19 mouse cellular contexts compared by ENCODE assay signal in the genomic region with DNA sequence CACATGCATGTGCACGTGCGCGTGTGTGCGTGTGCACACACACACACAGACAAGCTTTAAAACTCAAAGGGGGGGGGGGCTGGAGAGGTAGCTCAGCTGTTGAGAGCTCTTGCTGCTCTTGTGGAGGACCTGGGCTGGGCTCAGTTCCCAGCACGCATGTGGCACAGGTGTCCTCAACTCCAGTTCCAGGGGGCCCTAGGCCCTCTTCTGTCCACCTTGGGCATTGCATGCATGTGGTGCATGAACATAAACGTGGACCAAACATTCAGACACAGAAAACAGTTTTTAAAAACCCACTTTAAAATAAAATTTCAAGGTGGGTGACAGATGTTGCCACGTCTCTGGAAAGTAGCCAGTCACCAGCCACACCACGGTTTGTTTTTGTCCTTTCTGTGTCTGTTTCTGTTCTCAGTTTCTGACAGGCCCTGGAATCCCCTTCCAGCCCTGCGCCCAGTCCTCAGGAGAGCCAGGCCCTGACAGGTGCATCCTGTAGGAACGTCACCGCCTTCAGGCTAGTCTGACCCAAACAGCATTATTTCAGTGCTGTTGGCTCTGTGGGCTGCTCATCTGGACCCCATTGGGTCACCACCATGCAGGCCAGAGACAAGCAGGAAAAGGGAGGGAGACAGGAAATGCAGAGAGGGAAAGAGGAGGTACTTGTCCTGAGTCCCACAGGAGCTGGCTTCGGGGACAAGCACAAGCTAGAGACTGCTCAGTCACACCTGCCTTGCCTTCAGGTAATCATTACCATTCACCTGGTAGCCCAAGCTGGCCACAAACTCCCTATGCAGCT. TPM values are rescaled to one million over a fixed set of nuclear protein-coding genes. Genes with fewer than 3 reads are reported as not detected.
A peak's percentile ranks its signal among the peaks of the same experiment; 100 is the strongest.
DNase-seq lines count a peak whose midpoint lies in the region; ATAC-seq and TF ChIP-seq lines count a peak whose summit lies in the region.
"Had no signal": no experiment of that assay in that cellular context is flagged by ENCODE, and none has a peak within 500 bp of the region (broad histone marks: within the 10 kb centered on the region; RNA-seq: fewer than 3 reads in every experiment).

No protein-coding gene starts in this region.

- TF ChIP-seq CTCF in lung, embryonic 14.5 days (IDR thresholded peaks at IDR 0.05; ENCODE audit: low read depth), result peak; percentile 30; the same call in 1 of the 2 replicates
- peak; percentile 31 to 49 (median 48); a peak in 5 of 6 replicates for TF ChIP-seq CTCF in MEL (IDR thresholded peaks at IDR 0.05 in 2 of 3, conservative IDR thresholded peaks at IDR 0.05 in 1 of 3; ENCODE audit: control insufficient read depth in 1 of 3, insufficient read depth in 1 of 3, low read depth in 2 of 3, low read length in 3 of 3, poor library complexity in 1 of 3, severe bottlenecking in 1 of 3)

- no peaks in the 10 kb centered on the region for H3K9me3 ChIP-seq in intestine, embryonic 16.5 days (ENCODE audit: control insufficient read depth, low read length)
- no peaks in the 10 kb centered on the region for H3K9me3 ChIP-seq in intestine, embryonic 15.5 days
- no peaks in the 10 kb centered on the region for H3K9me3 ChIP-seq in lung, embryonic 14.5 days (ENCODE audit: low read depth, low read length)
- H3K9me3 ChIP-seq in MEL (replicated peaks; ENCODE audit: insufficient read depth, low read length), result no peaks in the 10 kb centered on the region
- no peaks in the 10 kb centered on the region for H3K9me3 ChIP-seq in forebrain, embryonic 13.5 days (replicated peaks)
- H3K9me3 ChIP-seq in midbrain, embryonic 11.5 days (ENCODE audit: control insufficient read depth, low read length), result no peaks in the 10 kb centered on the region
- H3K9me3 ChIP-seq: kidney, embryonic 15.5 days; limb, embryonic 15.5 days; neural tube, embryonic 12.5 days had no signal

- H3K9ac ChIP-seq in intestine, embryonic 16.5 days (ENCODE audit: low read depth, low read length), result no peak overlapping the region
- H3K9ac ChIP-seq in intestine, embryonic 15.5 days, result no peak overlapping the region
- H3K9ac ChIP-seq in lung, embryonic 14.5 days, result no peak overlapping the region
- H3K9ac ChIP-seq in MEL (ENCODE audit: control insufficient read depth, low read depth, low read length, poor library complexity, severe bottlenecking), result no peak overlapping the region
- H3K9ac ChIP-seq in forebrain, embryonic 13.5 days, result no peak overlapping the region
- H3K9ac ChIP-seq in midbrain, embryonic 11.5 days (ENCODE audit: low read length), result no peak overlapping the region
- H3K9ac ChIP-seq: kidney, embryonic 15.5 days; limb, embryonic 15.5 days; neural tube, embryonic 12.5 days had no signal

- TF ChIP-seq POLR2A in MEL (IDR thresholded peaks at IDR 0.05; ENCODE audit: control insufficient read depth in 1 of 2, insufficient read depth in 1 of 2, low read depth in 1 of 2, low read length in 2 of 2, poor library complexity in 1 of 2), result no peak

- ATAC-seq in intestine, embryonic 16.5 days, result 0 out of 2 replicates have a peak, but pooled peaks have one; percentile 16
- ATAC-seq in intestine, embryonic 15.5 days, result no peak
- no peak for ATAC-seq in lung, embryonic 14.5 days (ENCODE audit: insufficient read depth)
- 0 out of 2 replicates have a peak, but pooled peaks have one; percentile 47 for ATAC-seq in megakaryocyte progenitor cell, adult 5-6 weeks (replicated peaks; ENCODE audit: poor library complexity)
- no peak for ATAC-seq in forebrain, embryonic 13.5 days
- ATAC-seq in midbrain, embryonic 11.5 days (ENCODE audit: low FRiP score), result no peak
- ATAC-seq: CD4-positive, CD25-positive, alpha-beta regulatory T cell, adult 4 months; hindbrain, embryonic 16.5 days had no signal

- no peaks in the 10 kb centered on the region for H3K27me3 ChIP-seq in intestine, embryonic 16.5 days (replicated peaks; ENCODE audit: control insufficient read depth, insufficient read depth, low read length)
- no peaks in the 10 kb centered on the region for H3K27me3 ChIP-seq in intestine, embryonic 15.5 days (replicated peaks)
- no peaks in the 10 kb centered on the region for H3K27me3 ChIP-seq in lung, embryonic 14.5 days (ENCODE audit: insufficient read depth, low read length)
- H3K27me3 ChIP-seq in MEL (ENCODE audit: control insufficient read depth in 1 of 2, insufficient read depth in 2 of 2, low read length in 2 of 2), result no peaks in the 10 kb centered on the region
- no peaks in the 10 kb centered on the region for H3K27me3 ChIP-seq in forebrain, embryonic 13.5 days
- H3K27me3 ChIP-seq in midbrain, embryonic 11.5 days (ENCODE audit: control insufficient read depth, insufficient read depth, low read length), result no peaks in the 10 kb centered on the region
- H3K27me3 ChIP-seq: kidney, embryonic 15.5 days; limb, embryonic 15.5 days; megakaryocyte, embryonic 14.5 days; neural tube, embryonic 12.5 days had no signal

- H3K4me1 ChIP-seq in intestine, embryonic 16.5 days (ENCODE audit: control insufficient read depth, insufficient read depth, low read length), result peaks cover under 1% of the 10 kb centered on the region; the same call in 1 of the 2 replicates
- peaks cover 5% of the 10 kb centered on the region for H3K4me1 ChIP-seq in intestine, embryonic 15.5 days (replicated peaks)
- H3K4me1 ChIP-seq in lung, embryonic 14.5 days (ENCODE audit: insufficient read depth), result 0 out of 2 replicates have a peak, but pooled peaks cover 2% of the 10 kb centered on the region
- 0 out of 4 replicates have a peak, but pooled peaks cover 0 to 2% of the 10 kb centered on the region in 2 experiments for H3K4me1 ChIP-seq in MEL (ENCODE audit: control insufficient read depth in 1 of 2, insufficient read depth in 2 of 2, low read length in 2 of 2)
- H3K4me1 ChIP-seq in forebrain, embryonic 13.5 days, result no peaks in the 10 kb centered on the region
- no peaks in the 10 kb centered on the region for H3K4me1 ChIP-seq in midbrain, embryonic 11.5 days (ENCODE audit: control insufficient read depth, insufficient read depth, low read length)
- H3K4me1 ChIP-seq: neural tube, embryonic 12.5 days had no signal

- DNase-seq in lung, embryonic 14.5 days, result no peak
- no peak for DNase-seq in lung, postnatal 14 days
- peak; percentile 42 for DNase-seq in MEL (ENCODE audit: low read depth, low spot score)
- no peak for DNase-seq in midbrain, embryonic 11.5 days (ENCODE audit: low spot score, missing footprints)
- DNase-seq: cerebellum, adult 11 months; cerebellum, postnatal 36 days; heart, postnatal 14 days; right cerebral cortex, postnatal 4 days; thymus, postnatal 14 days had no signal

- WGBS in intestine, embryonic 16.5 days, result 86% methylated on average over 12 of the region's 12 CpGs
- 82% methylated on average over 12 of the region's 12 CpGs for WGBS in intestine, embryonic 15.5 days
- WGBS in lung, embryonic 14.5 days, result 83% methylated on average over 12 of the region's 12 CpGs
- 86% methylated on average over 12 of the region's 12 CpGs for WGBS in forebrain, embryonic 13.5 days
- 87% methylated on average over 12 of the region's 12 CpGs for WGBS in midbrain, embryonic 11.5 days

- H3K79me2 ChIP-seq in MEL (ENCODE audit: control insufficient read depth, insufficient read depth, low read length, poor library complexity), result no peaks in the 10 kb centered on the region

- H3K36me3 ChIP-seq in intestine, embryonic 16.5 days (ENCODE audit: control insufficient read depth, insufficient read depth, low read length), result peaks cover 19% of the 10 kb centered on the region; the same call in 1 of the 2 replicates
- H3K36me3 ChIP-seq in intestine, embryonic 15.5 days, result 0 out of 2 replicates have a peak, but pooled peaks cover 9% of the 10 kb centered on the region
- H3K36me3 ChIP-seq in lung, embryonic 14.5 days (ENCODE audit: insufficient read depth), result peaks cover 60% of the 10 kb centered on the region
- no peaks in the 10 kb centered on the region for H3K36me3 ChIP-seq in MEL (ENCODE audit: control insufficient read depth in 1 of 2, insufficient read depth in 2 of 2, low read length in 2 of 2)
- H3K36me3 ChIP-seq in forebrain, embryonic 13.5 days (ENCODE audit: poor library complexity, severe bottlenecking), result no peaks in the 10 kb centered on the region
- H3K36me3 ChIP-seq in midbrain, embryonic 11.5 days (ENCODE audit: control insufficient read depth, insufficient read depth, low read length), result no peaks in the 10 kb centered on the region
- H3K36me3 ChIP-seq: neural tube, embryonic 12.5 days had no signal

- no peak overlapping the region for H3K4me3 ChIP-seq in intestine, embryonic 16.5 days (ENCODE audit: low read length)
- H3K4me3 ChIP-seq in intestine, embryonic 15.5 days (replicated peaks), result no peak overlapping the region
- no peak overlapping the region for H3K4me3 ChIP-seq in lung, embryonic 14.5 days (ENCODE audit: low read depth, low read length)
- no peak overlapping the region for H3K4me3 ChIP-seq in MEL (ENCODE audit: control insufficient read depth in 1 of 2, insufficient read depth in 1 of 2, low read depth in 2 of 2, low read length in 2 of 2)
- no peak overlapping the region for H3K4me3 ChIP-seq in forebrain, embryonic 13.5 days
- no peak overlapping the region for H3K4me3 ChIP-seq in midbrain, embryonic 11.5 days (ENCODE audit: low read depth, low read length)
- H3K4me3 ChIP-seq: kidney, embryonic 15.5 days; limb, embryonic 15.5 days; megakaryocyte, embryonic 14.5 days; neural tube, embryonic 12.5 days had no signal

- peak; percentile 33 for TF ChIP-seq RAD21 in MEL (IDR thresholded peaks at IDR 0.05; ENCODE audit: low read depth, low read length)

- no peak overlapping the region for H3K4me2 ChIP-seq in intestine, embryonic 16.5 days (ENCODE audit: low read depth, low read length)
- no peak overlapping the region for H3K4me2 ChIP-seq in intestine, embryonic 15.5 days (replicated peaks)
- H3K4me2 ChIP-seq in lung, embryonic 14.5 days, result no peak overlapping the region
- H3K4me2 ChIP-seq in forebrain, embryonic 13.5 days, result no peak overlapping the region
- no peak overlapping the region for H3K4me2 ChIP-seq in midbrain, embryonic 11.5 days
- H3K4me2 ChIP-seq: kidney, embryonic 15.5 days; limb, embryonic 15.5 days; neural tube, embryonic 12.5 days had no signal

- H3K27ac ChIP-seq in intestine, embryonic 16.5 days (ENCODE audit: low read length), result no peak overlapping the region
- no peak overlapping the region for H3K27ac ChIP-seq in intestine, embryonic 15.5 days
- H3K27ac ChIP-seq in lung, embryonic 14.5 days (ENCODE audit: low read depth), result no peak overlapping the region
- no peak overlapping the region for H3K27ac ChIP-seq in MEL (ENCODE audit: control insufficient read depth, low read depth, low read length)
- no peak overlapping the region for H3K27ac ChIP-seq in forebrain, embryonic 13.5 days
- H3K27ac ChIP-seq in midbrain, embryonic 11.5 days (ENCODE audit: low read depth, low read length), result no peak overlapping the region
- H3K27ac ChIP-seq: kidney, embryonic 15.5 days; limb, embryonic 15.5 days; neural tube, embryonic 12.5 days had no signal

- no peak for TF ChIP-seq EP300 in MEL (IDR thresholded peaks at IDR 0.05; ENCODE audit: low read depth in 1 of 2, low read length in 2 of 2)

RNA-seq across cellular contexts. Expression of a gene that starts 12.8 kb away (rescaled TPM):
- polyA plus RNA-seq in intestine, embryonic 16.5 days (2015; fragmentation: Nextera tagmentation; extraction: Ambion mirVana), result 27.3 and 27.5 TPM in 2 replicates
- 27.4 and 30.4 TPM in 2 replicates for polyA plus RNA-seq in intestine, embryonic 15.5 days (2015; fragmentation: Nextera tagmentation; extraction: Ambion mirVana)
- polyA plus RNA-seq in lung, embryonic 14.5 days (2014; fragmentation: Nextera tagmentation; extraction: Ambion mirVana), result 24.1 and 24.9 TPM in 2 replicates
- 2.5 and 2.6 TPM in 2 replicates for total RNA-seq in MEL (2012; rRNA removed)
- 1 to 10 TPM in 1 of 2 experiments, not detected in 1; 8.2 TPM for polyA plus RNA-seq in MEL (2012; ENCODE audit: insufficient read depth in 1 of 2, insufficient read length in 2 of 2, low read depth in 1 of 2, low replicate concordance in 2 of 2, missing spikeins in 1 of 2)
- 7.4 and 8.8 TPM in 2 replicates for total RNA-seq in megakaryocyte progenitor cell, adult 5-6 weeks (2015)
- 6.4 and 6.9 TPM in 2 replicates for total RNA-seq in megakaryocyte progenitor cell, adult 5-6 weeks (2017)
- polyA plus RNA-seq in forebrain, embryonic 13.5 days (2015; fragmentation: Nextera tagmentation; extraction: Ambion mirVana), result 8.8 and 10.7 TPM in 2 replicates
- 11.1 and 12.4 TPM in 2 replicates for polyA plus RNA-seq in midbrain, embryonic 11.5 days (2014; fragmentation: Nextera tagmentation; extraction: Ambion mirVana)
- polyA plus RNA-seq: CD4-positive, CD25-positive, alpha-beta regulatory T cell, adult 4 months had no signal

RNA-seq across cellular contexts. Expression of a gene that starts 50.2 kb away (rescaled TPM):
- 250 and 256 TPM in 2 replicates for polyA plus RNA-seq in intestine, embryonic 16.5 days (2015; fragmentation: Nextera tagmentation; extraction: Ambion mirVana)
- 270 and 286 TPM in 2 replicates for polyA plus RNA-seq in intestine, embryonic 15.5 days (2015; fragmentation: Nextera tagmentation; extraction: Ambion mirVana)
- 408 and 411 TPM in 2 replicates for polyA plus RNA-seq in lung, embryonic 14.5 days (2014; fragmentation: Nextera tagmentation; extraction: Ambion mirVana)
- total RNA-seq in MEL (2012; rRNA removed), result 69.6 and 70.2 TPM in 2 replicates
- 100 to 1,000 TPM in 1 of 2 experiments, not detected in 1; 152 TPM for polyA plus RNA-seq in MEL (2012; ENCODE audit: insufficient read depth in 1 of 2, insufficient read length in 2 of 2, low read depth in 1 of 2, low replicate concordance in 2 of 2, missing spikeins in 1 of 2)
- 94.1 and 104 TPM in 2 replicates for total RNA-seq in megakaryocyte progenitor cell, adult 5-6 weeks (2015)
- 59.8 and 77.3 TPM in 2 replicates for total RNA-seq in megakaryocyte progenitor cell, adult 5-6 weeks (2017)
- 403 and 426 TPM in 2 replicates for polyA plus RNA-seq in forebrain, embryonic 13.5 days (2015; fragmentation: Nextera tagmentation; extraction: Ambion mirVana)
- polyA plus RNA-seq in midbrain, embryonic 11.5 days (2014; fragmentation: Nextera tagmentation; extraction: Ambion mirVana), result 435 and 478 TPM in 2 replicates

Comparison
In these comparisons a context has a peak if more than half of its experiments do, and no peak if none do; other contexts are left out.
1. ATAC-seq: peak in intestine, embryonic 16.5 days (single experiment) and megakaryocyte progenitor cell, adult 5-6 weeks (single experiment); none in intestine, embryonic 15.5 days (single experiment), lung, embryonic 14.5 days (single experiment), forebrain, embryonic 13.5 days (single experiment) and midbrain, embryonic 11.5 days (single experiment).